Mouse (Mus musculus) midbrain, embryonic 16.5 days (tissue): ENCODE measurements around the gene Gm10065. TPM values are rescaled to one million over a fixed set of nuclear protein-coding genes. Genes with fewer than 3 reads are reported as not detected.
"Not testable (repeated sequence)": the region's sequence is repeated elsewhere in the genome, so short reads cannot be mapped to it uniquely, and the experiment has no call there.

Source experiments
- ATAC-seq: fragments of 200-750 bp; cut with Nextera tagmentation; 2 replicates; pipeline ENCODE4 v1.8.0; 2017; ENCODE audit warnings: moderate TSS enrichment
- H3K27ac ChIP-seq: fragments of 300-500 bp; sonication (generic); 2 replicates; pipeline ENCODE4 v1.5.1; 2014; ENCODE audit warnings: mild to moderate bottlenecking, low read length, mixed read lengths
- H3K27me3 ChIP-seq: fragments of 300-500 bp; sonication (generic); 2 replicates; pipeline ENCODE4 v1.6.1; 2014; ENCODE audit warnings: low read depth, low read length, mixed read lengths; ENCODE audit not compliant: control insufficient read depth, insufficient read depth
- H3K36me3 ChIP-seq: fragments of 300-500 bp; sonication (generic); 2 replicates; pipeline ENCODE4 v1.6.1; 2014; ENCODE audit warnings: mild to moderate bottlenecking, low read length, moderate library complexity, mixed read lengths; ENCODE audit not compliant: control insufficient read depth, insufficient read depth
- H3K4me1 ChIP-seq: fragments of 300-500 bp; sonication (generic); 2 replicates; pipeline ENCODE4 v1.6.1; 2014; ENCODE audit warnings: mild to moderate bottlenecking, low read length, mixed read lengths; ENCODE audit not compliant: control insufficient read depth, insufficient read depth
- H3K4me2 ChIP-seq: fragments of 300-500 bp; sonication (generic); 2 replicates; pipeline ENCODE4 v1.6.1; 2014; ENCODE audit warnings: mild to moderate bottlenecking, low read length, mixed read lengths
- H3K4me3 ChIP-seq: fragments of 300-500 bp; sonication (generic); 2 replicates; pipeline ENCODE4 v1.5.1; 2014; ENCODE audit warnings: low read depth, mild to moderate bottlenecking, low read length, moderate library complexity, mixed read lengths
- H3K9ac ChIP-seq: fragments of 300-500 bp; sonication (generic); 2 replicates; pipeline ENCODE4 v1.6.1; 2014; ENCODE audit warnings: low read depth, low read length, mixed read lengths
- H3K9me3 ChIP-seq: fragments of 300-500 bp; sonication (generic); replicated peaks from 2 replicates; pipeline ENCODE4 v1.6.1; 2014; ENCODE audit warnings: mild to moderate bottlenecking, low read length, mixed read lengths; ENCODE audit not compliant: control insufficient read depth, poor library complexity, severe bottlenecking
- WGBS: fragments of 180-500 bp; shearing (Covaris S2); extraction: QIAGEN DNeasy Blood & Tissue Kit; methylation state at CpG from one replicate; pipeline ENCODE4 v1.1.7; 2014; 5-methylcytosine and 5-hydroxymethylcytosine counted together
- polyA plus RNA-seq: library from polyadenylated mRNA; unstranded; fragments of >200 nt; fragmentation: Nextera tagmentation; extraction: Ambion mirVana; gene quantifications from 2 replicates; pipeline ENCODE4 v1.2.1, GENCODE M21; 2015

The Gm10065 gene
- not detected in 2 replicates for polyA plus RNA-seq

DNA sequence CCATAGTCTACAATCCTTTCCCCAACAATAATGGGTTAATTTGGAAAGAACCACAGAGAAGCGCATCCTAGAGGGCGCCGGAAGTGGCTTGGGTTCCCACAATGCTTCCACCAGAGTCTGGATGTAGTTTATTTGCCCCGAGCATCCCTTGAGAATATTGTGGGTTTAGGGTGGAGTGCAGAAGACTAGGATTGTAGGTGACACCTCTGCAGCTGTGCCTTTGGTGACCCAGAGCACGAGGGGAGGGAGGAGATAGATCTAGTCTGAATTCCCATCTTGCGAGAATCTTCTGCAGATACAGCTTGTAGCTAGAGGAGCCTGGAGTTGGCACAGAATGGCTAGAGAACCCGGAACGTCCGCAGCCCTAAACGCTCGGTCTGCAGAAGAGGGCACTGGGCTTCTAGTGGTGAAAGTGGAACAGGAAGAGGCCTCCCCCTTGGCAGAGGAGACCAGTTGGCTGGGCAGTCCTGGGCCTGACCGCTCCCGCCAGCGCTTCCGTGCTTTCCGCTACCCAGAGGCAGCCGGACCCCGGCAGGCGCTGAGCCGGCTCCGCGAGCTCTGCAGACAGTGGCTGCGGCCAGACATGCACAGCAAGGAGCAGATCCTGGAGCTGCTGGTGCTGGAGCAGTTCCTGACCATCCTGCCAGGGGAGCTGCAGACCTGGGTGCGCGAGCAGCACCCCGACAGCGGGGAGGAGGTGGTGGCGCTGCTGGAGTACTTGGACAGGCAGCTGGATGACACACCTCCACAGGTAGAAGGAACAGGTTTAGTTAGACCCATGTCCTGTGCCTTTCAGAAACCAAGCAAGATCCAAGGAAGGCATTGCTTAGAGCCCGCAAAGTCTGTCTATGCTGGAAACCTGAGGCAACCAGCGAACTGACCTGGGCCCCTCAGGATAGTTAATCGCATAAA is at the start of gene Gm10065, which contains the start of gene Zkscan4:
TSS of gene Gm10065 (minus strand) at position 683 of the 912 bp plus-strand sequence.
TSS of gene Zkscan4 (plus strand) at position 149 of the 912 bp plus-strand sequence.
- ATAC-seq: peak; percentile 94
- Histone ChIP-seq H3K4me3 (peak within 1 kb of the TSS; percentile 71), H3K9ac (peak within 1 kb of the TSS; percentile 78), H3K4me2 (peak within 1 kb of the TSS; percentile 75), H3K4me1 (peaks cover 10% of the 10 kb centered on the region; the same call in 1 of the 2 replicates), H3K27ac (peak within 1 kb of the TSS; percentile 86)
- not testable (repeated sequence) for H3K27me3 ChIP-seq, H3K36me3 ChIP-seq, H3K9me3 ChIP-seq
- WGBS: 3% methylated on average over 26 of the region's 31 CpGs

DNA sequence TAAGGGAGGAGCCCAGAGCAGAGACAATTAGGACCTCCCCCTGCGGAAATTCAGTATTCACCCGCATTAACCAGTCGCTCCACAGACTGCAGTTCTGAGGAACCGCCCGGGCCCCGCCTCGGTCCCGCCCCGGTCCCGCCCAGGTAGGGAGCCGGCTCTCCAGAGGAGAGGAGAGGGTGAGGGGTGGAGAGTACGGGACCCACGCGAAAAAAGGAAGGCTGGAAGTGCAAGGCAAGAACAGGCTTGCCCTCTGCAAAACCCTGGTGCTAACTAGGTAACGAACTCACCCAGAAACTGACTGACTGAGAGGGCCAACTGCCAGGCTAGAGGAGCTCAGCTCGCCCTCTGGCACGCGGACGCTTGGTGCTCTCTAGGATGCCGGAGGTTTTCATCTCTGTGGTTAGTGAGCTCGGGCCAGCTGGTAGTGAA is 27.0 kb upstream of the Gm10065 start:
- WGBS: under 1% methylated on average over 21 of the region's 21 CpGs
- peak; percentile 100 for ATAC-seq
- Histone ChIP-seq H3K9me3 (no peaks in the 10 kb centered on the region), H3K4me3 (peak overlapping the region; percentile 78), H3K4me2 (peak overlapping the region; percentile 72), H3K4me1 (peaks cover 5% of the 10 kb centered on the region), H3K27ac (peak overlapping the region; percentile 85), H3K36me3 (no peaks in the 10 kb centered on the region), H3K9ac (peak overlapping the region; percentile 82), H3K27me3 (no peaks in the 10 kb centered on the region; the same call in 1 of the 2 replicates)

DNA sequence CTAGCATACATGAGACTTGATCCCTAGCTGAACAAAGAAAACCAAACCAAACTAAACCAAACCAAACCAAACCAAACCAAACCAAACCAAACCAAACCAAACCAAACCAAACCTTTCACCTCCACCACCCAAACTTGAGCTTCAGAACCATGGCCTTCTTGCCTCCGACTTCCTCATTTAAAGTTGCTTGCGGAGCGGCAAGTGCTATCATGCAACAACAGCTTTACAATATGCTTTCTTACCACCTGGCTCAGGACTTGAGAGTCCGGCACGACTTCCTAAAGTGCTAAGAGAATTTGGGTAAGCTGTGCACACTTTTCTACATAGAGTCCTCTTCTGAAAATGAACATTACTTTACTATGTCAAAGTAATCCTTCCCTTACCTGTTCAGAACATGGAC is 23.1 kb upstream of the Gm10065 start:
- ATAC-seq: no peak
- 89% methylated on average over 5 of the region's 5 CpGs for WGBS
- Histone ChIP-seq H3K4me1 (peaks cover 5% of the 10 kb centered on the region), H3K27me3 (no peaks in the 10 kb centered on the region; the same call in 1 of the 2 replicates), H3K4me3 (no peak overlapping the region), H3K4me2 (no peak overlapping the region), H3K9me3 (no peaks in the 10 kb centered on the region), H3K9ac (no peak overlapping the region), H3K36me3 (no peaks in the 10 kb centered on the region), H3K27ac (no peak overlapping the region)

DNA sequence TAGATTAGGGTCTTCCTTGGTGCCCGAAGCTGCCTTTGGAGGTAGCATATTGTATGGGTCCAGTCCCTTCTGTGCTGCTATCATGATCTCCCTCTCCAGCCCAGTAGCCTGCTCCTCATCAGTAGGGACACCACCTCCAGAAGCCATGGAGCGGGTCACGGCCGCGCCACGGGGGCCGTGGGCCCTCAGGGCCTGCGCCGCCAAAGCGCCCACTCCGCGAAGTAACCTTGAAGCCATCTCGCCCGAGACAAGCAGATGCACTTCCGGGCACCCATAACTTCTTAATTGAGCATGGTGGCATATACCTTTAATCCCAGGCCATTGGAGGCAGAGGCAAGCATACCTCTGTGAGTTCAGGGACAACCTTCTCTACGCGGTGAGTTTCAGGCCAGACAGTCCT is 21.9 kb upstream of the Gm10065 start, which contains the start of gene Gm11273:
TSS of gene Gm11273 (minus strand) at position 237 of the 400 bp plus-strand sequence.
- H3K4me2 ChIP-seq, H3K27ac ChIP-seq, H3K4me3 ChIP-seq, H3K9ac ChIP-seq, ATAC-seq, H3K36me3 ChIP-seq, H3K27me3 ChIP-seq, H3K9me3 ChIP-seq, H3K4me1 ChIP-seq: not testable (repeated sequence)
- WGBS: 93% methylated on average over 17 of the region's 17 CpGs

DNA sequence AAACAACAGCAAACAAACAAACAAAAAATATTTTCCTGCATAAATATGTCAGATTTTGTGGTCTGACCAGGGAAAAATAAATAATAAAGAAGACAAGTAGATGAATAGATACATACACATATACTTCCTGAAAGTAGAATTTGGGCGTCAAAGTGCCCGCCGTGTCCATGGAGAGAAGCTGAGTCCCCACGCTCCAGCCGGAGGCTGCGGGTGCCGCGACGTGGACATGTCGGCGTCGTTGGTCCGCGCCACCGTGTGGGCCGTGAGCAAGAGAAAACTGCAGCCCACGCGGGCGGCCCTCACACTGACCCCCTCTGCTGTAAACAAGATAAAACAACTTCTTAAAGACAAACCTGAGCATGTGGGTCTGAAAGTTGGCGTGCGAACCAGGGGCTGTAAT is 15.8 kb upstream of the Gm10065 start, which contains the start of gene AK157302:
TSS of gene AK157302 (plus strand) at position 144 of the 400 bp plus-strand sequence.
- H3K36me3 ChIP-seq: no peaks in the 10 kb centered on the region

DNA sequence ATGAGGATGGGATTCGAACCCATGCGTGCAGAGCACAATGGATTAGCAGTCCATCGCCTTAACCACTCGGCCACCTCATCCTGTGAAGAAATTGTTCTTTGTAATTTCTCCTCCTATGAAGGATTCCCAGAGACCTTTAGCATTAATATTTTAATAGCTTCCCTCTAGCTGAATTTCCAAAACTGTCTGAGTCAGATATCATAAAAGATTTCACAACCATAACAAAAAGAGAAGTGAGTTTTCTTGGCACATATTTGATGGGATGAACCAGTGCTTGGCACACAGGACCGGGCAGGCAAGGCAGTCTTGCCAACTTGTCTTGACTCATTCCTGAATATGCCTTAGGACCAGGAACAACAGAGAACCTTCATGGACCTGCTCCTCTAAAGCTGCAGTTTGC is 13.6 kb upstream of the Gm10065 start:
- H3K9ac ChIP-seq: no peak overlapping the region
- no peak overlapping the region for H3K27ac ChIP-seq
- H3K4me1 ChIP-seq: no peaks in the 10 kb centered on the region
- H3K9me3 ChIP-seq: no peaks in the 10 kb centered on the region
- H3K27me3 ChIP-seq: no peaks in the 10 kb centered on the region
- no peak overlapping the region for H3K4me2 ChIP-seq
- no peak overlapping the region for H3K4me3 ChIP-seq
- H3K36me3 ChIP-seq: 0 out of 2 replicates have a peak, but pooled peaks cover 2% of the 10 kb centered on the region
- ATAC-seq: no peak
- 93% methylated on average over 5 of the region's 5 CpGs for WGBS

More for the DNA sequence above, 15.8 kb upstream of the Gm10065 start, which contains the start of gene AK157302:
- no peaks in the 10 kb centered on the region for H3K9me3 ChIP-seq
- H3K27ac ChIP-seq: no peak within 1 kb of the TSS
- WGBS: 97% methylated on average over 18 of the region's 21 CpGs
- H3K4me3 ChIP-seq: no peak within 1 kb of the TSS
- H3K27me3 ChIP-seq: no peaks in the 10 kb centered on the region
- no peak within 1 kb of the TSS for H3K9ac ChIP-seq
- no peaks in the 10 kb centered on the region for H3K4me1 ChIP-seq
- no peak within 1 kb of the TSS for H3K4me2 ChIP-seq
- ATAC-seq: no peak

DNA sequence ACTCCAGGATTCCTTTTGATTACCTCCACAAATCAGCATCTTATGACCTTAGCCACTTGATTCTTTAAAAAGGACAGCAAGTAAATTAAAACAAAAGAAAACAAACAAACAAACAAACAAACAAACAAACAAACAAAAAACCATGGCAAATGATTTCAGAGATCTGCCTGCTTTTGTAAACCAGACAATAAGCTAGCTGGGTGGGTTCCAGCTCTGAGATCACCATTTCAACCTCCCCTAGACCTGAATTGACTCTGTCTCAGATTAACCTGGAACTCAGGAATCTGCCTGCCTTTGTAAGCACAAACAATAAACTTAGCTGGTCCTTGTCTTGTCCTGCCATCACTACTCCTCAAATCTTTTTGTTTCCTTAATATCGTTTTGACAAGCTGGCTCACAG is 7.6 kb upstream of the Gm10065 start:
- H3K27me3 ChIP-seq: no peaks in the 10 kb centered on the region
- no peak for ATAC-seq
- 93% methylated on average over 1 of the region's 1 CpGs for WGBS
- H3K9ac ChIP-seq: no peak overlapping the region
- no peak overlapping the region for H3K4me2 ChIP-seq
- peaks cover 2% of the 10 kb centered on the region; the same call in 1 of the 2 replicates for H3K9me3 ChIP-seq
- H3K27ac ChIP-seq: no peak overlapping the region
- no peak overlapping the region for H3K4me3 ChIP-seq
- no peaks in the 10 kb centered on the region for H3K4me1 ChIP-seq
- peaks cover 29% of the 10 kb centered on the region for H3K36me3 ChIP-seq

DNA sequence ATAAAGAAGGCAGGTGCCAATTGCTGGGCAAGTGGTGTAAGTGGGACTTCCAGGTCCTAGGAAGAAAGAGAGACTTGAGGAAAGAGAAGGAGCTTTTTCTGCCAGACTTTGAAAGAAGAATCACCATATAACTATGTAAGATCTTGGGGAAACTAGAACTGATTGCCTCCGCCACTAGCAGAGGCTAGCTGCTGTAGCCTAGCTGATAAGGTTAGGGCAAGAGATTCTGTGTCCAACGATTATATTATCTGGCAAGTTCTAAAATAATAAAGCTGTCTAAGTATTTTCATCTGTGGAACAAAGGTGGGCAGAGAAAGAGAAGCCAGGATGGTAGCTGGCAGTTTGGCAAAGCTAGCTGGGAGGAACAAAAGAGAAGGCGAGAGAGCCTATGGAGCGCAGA is 6.8 kb downstream of the Gm10065 start:
- no peak overlapping the region for H3K4me3 ChIP-seq
- no peaks in the 10 kb centered on the region for H3K9me3 ChIP-seq
- WGBS: 19% methylated on average over 4 of the region's 4 CpGs
- no peak overlapping the region for H3K27ac ChIP-seq
- H3K36me3 ChIP-seq: no peaks in the 10 kb centered on the region
- ATAC-seq: no peak
- no peak overlapping the region for H3K4me2 ChIP-seq
- H3K27me3 ChIP-seq: peaks cover 3% of the 10 kb centered on the region; the same call in 1 of the 2 replicates
- no peak overlapping the region for H3K9ac ChIP-seq
- H3K4me1 ChIP-seq: peaks cover 5% of the 10 kb centered on the region; the same call in 1 of the 2 replicates

DNA sequence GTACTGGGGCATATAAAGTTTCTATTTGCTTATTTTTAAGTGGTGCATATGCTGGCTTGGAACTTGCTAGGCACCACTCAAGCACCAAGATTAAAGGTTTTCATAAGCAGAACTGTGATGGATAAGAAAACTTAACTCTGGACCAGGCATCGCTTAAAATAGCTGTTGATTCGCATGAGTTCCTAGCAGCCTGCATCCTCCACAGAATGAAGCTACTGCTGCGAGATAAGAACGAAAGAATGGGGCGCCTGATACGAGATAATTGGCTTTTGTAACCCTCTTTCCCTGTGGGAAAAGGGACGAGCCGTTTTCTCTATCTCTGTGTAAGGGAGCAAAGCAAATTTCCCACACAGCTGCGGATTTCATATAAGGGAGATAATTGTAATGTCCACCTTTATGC is 10.1 kb downstream of the Gm10065 start:
- no peaks in the 10 kb centered on the region for H3K9me3 ChIP-seq
- H3K27me3 ChIP-seq: peaks cover 5% of the 10 kb centered on the region; the same call in 1 of the 2 replicates
- WGBS: 14% methylated on average over 9 of the region's 9 CpGs
- H3K4me3 ChIP-seq: no peak overlapping the region
- no peak for ATAC-seq
- H3K4me1 ChIP-seq: peaks cover 5% of the 10 kb centered on the region; the same call in 1 of the 2 replicates
- H3K27ac ChIP-seq: no peak overlapping the region
- peak overlapping the region; percentile 89 for H3K4me2 ChIP-seq
- H3K9ac ChIP-seq: 0 out of 2 replicates have a peak overlapping the region, but pooled peaks have one; percentile 21
- H3K36me3 ChIP-seq: no peaks in the 10 kb centered on the region
